Mouse (Mus musculus): ENCODE data around the gene Entpd8. TPM values are rescaled to one million over a fixed set of nuclear protein-coding genes. Genes with fewer than 3 reads are reported as not detected.

The Entpd8 gene
- polyA plus RNA-seq (2016; fragmentation: Nextera tagmentation; extraction: Ambion mirVana) = not detected in 2 replicates

- H3K36me3 ChIP-seq = no peaks in the 10 kb centered on the region
- H3K9ac ChIP-seq = no peak within 1 kb of the TSS
- H3K27me3 ChIP-seq = no peaks in the 10 kb centered on the region
- no peaks in the 10 kb centered on the region for H3K4me1 ChIP-seq
- H3K4me3 ChIP-seq = no peak within 1 kb of the TSS
- no peak within 1 kb of the TSS for H3K4me2 ChIP-seq (replicated peaks)
- H3K9me3 ChIP-seq (replicated peaks) = no peaks in the 10 kb centered on the region
- no peak within 1 kb of the TSS for H3K27ac ChIP-seq
- 67% methylated on average over 5 of the region's 5 CpGs for WGBS
- no peak for ATAC-seq (ENCODE audit: low FRiP score)
Measured at GRCm38 (mm10) chr2:25080076-25080475, at the start of gene Entpd8. Gene Entpd8 (plus strand): TSS chr2:25080304.

GRCm38 (mm10) chr2:25034994-25035393 is 45.1 kb upstream of the Entpd8 start:
- Histone ChIP-seq H3K36me3 (no peaks in the 10 kb centered on the region), H3K9me3 (replicated peaks) (no peaks in the 10 kb centered on the region), H3K27me3 (no peaks in the 10 kb centered on the region), H3K9ac (no peak overlapping the region), H3K4me1 (no peaks in the 10 kb centered on the region), H3K4me3 (no peak overlapping the region), H3K27ac (no peak overlapping the region), H3K4me2 (replicated peaks) (no peak overlapping the region)
- ATAC-seq (ENCODE audit: low FRiP score) = no peak
- WGBS = 94% methylated on average over 4 of the region's 4 CpGs

- H3K36me3 ChIP-seq = no peaks in the 10 kb centered on the region
- H3K27me3 ChIP-seq = no peaks in the 10 kb centered on the region
- no peak overlapping the region for H3K4me2 ChIP-seq (replicated peaks)
- 89% methylated on average over 5 of the region's 5 CpGs for WGBS
- H3K27ac ChIP-seq = no peak overlapping the region
- no peak for ATAC-seq (ENCODE audit: low FRiP score)
- H3K9ac ChIP-seq = no peak overlapping the region
- no peaks in the 10 kb centered on the region for H3K9me3 ChIP-seq (replicated peaks)
- H3K4me3 ChIP-seq = no peak overlapping the region
- H3K4me1 ChIP-seq = no peaks in the 10 kb centered on the region
Measured at GRCm38 (mm10) chr2:25040089-25040488, 40.0 kb upstream of the Entpd8 start.

DNA sequence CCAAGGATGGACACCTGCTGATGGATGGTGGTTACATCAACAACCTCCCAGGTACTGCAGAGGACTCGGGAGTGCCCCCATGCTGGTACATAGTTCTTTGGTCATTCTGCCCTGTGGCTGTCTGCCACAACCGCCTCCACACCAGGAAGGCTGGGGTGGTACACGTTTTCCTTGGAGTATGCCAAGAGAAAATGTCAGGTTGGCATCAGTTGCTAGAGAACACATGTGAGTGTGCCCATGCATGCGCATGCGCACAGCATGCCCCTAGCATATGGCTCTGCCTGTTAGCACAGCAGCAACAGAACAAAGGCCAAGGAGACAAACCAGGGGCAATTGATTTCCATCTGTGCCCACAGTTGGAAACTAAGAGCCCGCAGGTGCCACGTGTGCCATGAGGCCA is 29.2 kb upstream of the Entpd8 start:
- Histone ChIP-seq H3K4me2 (replicated peaks) (no peak overlapping the region), H3K4me3 (no peak overlapping the region), H3K9ac (no peak overlapping the region), H3K27ac (no peak overlapping the region), H3K4me1 (peaks cover 13% of the 10 kb centered on the region), H3K9me3 (replicated peaks) (no peaks in the 10 kb centered on the region), H3K36me3 (peaks cover 5% of the 10 kb centered on the region; the same call in 1 of the 2 replicates), H3K27me3 (no peaks in the 10 kb centered on the region)
- ATAC-seq (ENCODE audit: low FRiP score) = no peak
- 85% methylated on average over 7 of the region's 7 CpGs for WGBS

GRCm38 (mm10) chr2:25051450-25051849 is 28.7 kb upstream of the Entpd8 start:
- H3K4me1 ChIP-seq = peaks cover 14% of the 10 kb centered on the region
- no peak overlapping the region for H3K9ac ChIP-seq
- WGBS = 84% methylated on average over 8 of the region's 8 CpGs
- no peaks in the 10 kb centered on the region for H3K9me3 ChIP-seq (replicated peaks)
- H3K27me3 ChIP-seq = no peaks in the 10 kb centered on the region
- no peak overlapping the region for H3K27ac ChIP-seq
- peaks cover 6% of the 10 kb centered on the region; the same call in 1 of the 2 replicates for H3K36me3 ChIP-seq
- H3K4me3 ChIP-seq = no peak overlapping the region
- no peak overlapping the region for H3K4me2 ChIP-seq (replicated peaks)
- no peak for ATAC-seq (ENCODE audit: low FRiP score)

- Histone ChIP-seq H3K4me1 (peaks cover 14% of the 10 kb centered on the region), H3K27ac (no peak overlapping the region), H3K9ac (no peak overlapping the region), H3K4me2 (replicated peaks) (no peak overlapping the region), H3K36me3 (peaks cover 17% of the 10 kb centered on the region), H3K9me3 (replicated peaks) (no peaks in the 10 kb centered on the region), H3K4me3 (no peak overlapping the region), H3K27me3 (no peaks in the 10 kb centered on the region)
- 89% methylated on average over 6 of the region's 6 CpGs for WGBS
- ATAC-seq (ENCODE audit: low FRiP score) = no peak
Measured at GRCm38 (mm10) chr2:25053101-25053500, 27.0 kb upstream of the Entpd8 start.

DNA sequence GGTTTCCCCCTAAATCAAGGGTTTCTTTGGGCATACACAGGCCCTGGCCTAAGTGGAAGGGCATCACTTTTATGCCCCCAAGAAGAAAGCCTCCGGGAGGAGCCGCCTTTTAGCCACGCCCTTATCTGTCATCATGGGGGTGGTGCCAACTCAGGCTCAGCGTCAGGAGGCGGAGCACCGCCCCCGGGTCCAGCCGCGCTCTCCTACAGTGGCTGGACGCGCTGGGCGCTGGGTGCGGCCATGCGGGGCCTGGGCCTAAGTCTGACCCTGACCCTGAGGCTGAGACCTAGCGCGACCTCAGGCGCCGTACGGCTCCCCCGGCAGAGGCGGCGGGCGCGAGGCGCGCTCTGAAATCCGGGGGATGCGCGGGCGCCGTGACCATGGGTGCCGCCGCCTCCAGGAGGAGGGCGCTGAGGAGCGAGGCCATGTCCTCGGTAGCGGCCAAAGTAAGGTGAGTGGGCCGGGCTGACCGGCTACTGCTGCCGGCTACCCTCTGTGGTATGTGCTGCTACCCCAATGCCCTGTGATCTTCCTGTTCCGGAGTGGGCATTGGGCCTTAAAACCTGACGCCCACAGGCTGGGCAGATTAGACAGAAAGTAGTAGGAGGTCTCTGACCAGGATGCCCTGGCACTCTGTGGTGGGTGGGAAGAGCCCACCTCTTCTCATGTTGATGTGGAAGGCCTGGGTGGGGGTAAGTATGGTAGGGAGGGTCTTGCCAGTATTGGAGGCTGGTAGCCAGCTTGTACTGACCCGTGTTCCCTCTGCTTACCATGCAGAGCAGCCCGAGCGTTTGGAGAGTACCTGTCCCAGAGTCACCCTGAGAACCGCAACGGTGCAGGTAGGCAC is 25.7 kb upstream of the Entpd8 start, which contains the start of gene Nsmf:
TSS of gene Nsmf (plus strand) at position 135 of the 847 bp plus-strand sequence.
- H3K4me3 ChIP-seq = peak within 1 kb of the TSS; percentile 82
- peak within 1 kb of the TSS; percentile 35; the same call in 1 of the 2 replicates for H3K27ac ChIP-seq
- no peaks in the 10 kb centered on the region for H3K27me3 ChIP-seq
- no peaks in the 10 kb centered on the region for H3K9me3 ChIP-seq (replicated peaks)
- peak within 1 kb of the TSS; percentile 86 for H3K9ac ChIP-seq
- H3K4me1 ChIP-seq = peaks cover 14% of the 10 kb centered on the region
- H3K4me2 ChIP-seq (replicated peaks) = peak within 1 kb of the TSS; percentile 90
- peak; percentile 90 for ATAC-seq (ENCODE audit: low FRiP score)
- 4% methylated on average over 47 of the region's 47 CpGs for WGBS
- H3K36me3 ChIP-seq = peaks cover 27% of the 10 kb centered on the region

DNA sequence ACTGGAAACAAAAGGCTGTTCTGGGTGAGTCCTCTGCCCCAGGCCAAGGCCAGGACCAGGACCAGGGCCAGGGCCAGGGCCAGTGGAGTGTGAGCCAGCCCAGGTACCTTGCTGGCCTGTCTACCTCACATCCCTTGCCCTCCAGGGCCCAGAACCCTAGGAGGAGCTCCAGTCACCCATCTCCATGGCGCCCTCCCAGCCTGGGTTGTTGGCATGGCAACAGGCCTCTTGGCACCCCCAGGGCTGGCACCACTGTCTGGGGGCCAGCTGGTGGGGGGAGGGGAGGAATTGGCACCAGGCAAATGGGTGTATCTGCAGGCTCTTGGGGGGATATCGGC is 25.1 kb upstream of the Entpd8 start:
- peak overlapping the region; percentile 82 for H3K4me3 ChIP-seq
- no peaks in the 10 kb centered on the region for H3K9me3 ChIP-seq (replicated peaks)
- 47% methylated on average over 2 of the region's 2 CpGs for WGBS
- peaks cover 14% of the 10 kb centered on the region for H3K4me1 ChIP-seq
- H3K4me2 ChIP-seq (replicated peaks) = peak overlapping the region; percentile 90
- no peak overlapping the region for H3K27ac ChIP-seq
- H3K36me3 ChIP-seq = peaks cover 33% of the 10 kb centered on the region
- no peaks in the 10 kb centered on the region for H3K27me3 ChIP-seq
- ATAC-seq (ENCODE audit: low FRiP score) = peak; percentile 30
- H3K9ac ChIP-seq = peak overlapping the region; percentile 86

- Histone ChIP-seq H3K9ac (peak overlapping the region; percentile 86), H3K4me3 (peak overlapping the region; percentile 82), H3K36me3 (peaks cover 39% of the 10 kb centered on the region), H3K27ac (no peak overlapping the region), H3K4me2 (replicated peaks) (peak overlapping the region; percentile 90), H3K27me3 (no peaks in the 10 kb centered on the region), H3K9me3 (replicated peaks) (no peaks in the 10 kb centered on the region), H3K4me1 (peaks cover 14% of the 10 kb centered on the region)
- 0 out of 2 replicates have a peak, but pooled peaks have one; percentile 3 for ATAC-seq (ENCODE audit: low FRiP score)
- 89% methylated on average over 21 of the region's 21 CpGs for WGBS
Measured at GRCm38 (mm10) chr2:25055409-25056155, 24.5 kb upstream of the Entpd8 start.

- Histone ChIP-seq H3K9me3 (replicated peaks) (no peaks in the 10 kb centered on the region), H3K4me1 (peaks cover 14% of the 10 kb centered on the region), H3K27ac (no peak overlapping the region), H3K36me3 (peaks cover 66% of the 10 kb centered on the region), H3K4me2 (replicated peaks) (no peak overlapping the region), H3K4me3 (no peak overlapping the region), H3K27me3 (no peaks in the 10 kb centered on the region), H3K9ac (no peak overlapping the region)
- WGBS = 92% methylated on average over 7 of the region's 7 CpGs
- ATAC-seq (ENCODE audit: low FRiP score) = no peak
Measured at GRCm38 (mm10) chr2:25058926-25059325, 21.2 kb upstream of the Entpd8 start.

DNA sequence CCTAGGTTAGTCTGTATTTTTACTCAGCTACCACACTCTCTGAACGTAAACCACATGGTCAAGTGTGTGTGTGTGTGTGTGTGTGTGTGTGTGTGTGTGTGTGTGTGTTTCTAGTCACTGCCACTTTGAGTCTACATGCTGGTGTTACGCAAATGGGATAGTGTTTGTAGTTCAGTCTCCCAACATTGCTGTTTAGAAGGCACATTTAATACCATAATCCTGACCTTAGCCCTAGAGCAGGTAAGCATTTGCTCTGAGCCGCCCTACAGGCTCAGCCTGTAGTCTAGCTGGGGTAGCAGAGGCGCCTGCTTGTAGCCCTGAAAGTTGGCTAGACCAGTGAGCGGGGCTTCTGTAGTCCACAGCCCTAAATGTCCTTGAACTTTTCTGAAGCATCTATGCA is 16.6 kb upstream of the Entpd8 start:
- H3K27ac ChIP-seq = no peak overlapping the region
- H3K9me3 ChIP-seq (replicated peaks) = no peaks in the 10 kb centered on the region
- H3K4me1 ChIP-seq = no peaks in the 10 kb centered on the region
- peaks cover 51% of the 10 kb centered on the region for H3K36me3 ChIP-seq
- 90% methylated on average over 5 of the region's 5 CpGs for WGBS
- ATAC-seq (ENCODE audit: low FRiP score) = no peak
- no peaks in the 10 kb centered on the region for H3K27me3 ChIP-seq
- H3K9ac ChIP-seq = no peak overlapping the region
- H3K4me3 ChIP-seq = no peak overlapping the region
- H3K4me2 ChIP-seq (replicated peaks) = no peak overlapping the region

DNA sequence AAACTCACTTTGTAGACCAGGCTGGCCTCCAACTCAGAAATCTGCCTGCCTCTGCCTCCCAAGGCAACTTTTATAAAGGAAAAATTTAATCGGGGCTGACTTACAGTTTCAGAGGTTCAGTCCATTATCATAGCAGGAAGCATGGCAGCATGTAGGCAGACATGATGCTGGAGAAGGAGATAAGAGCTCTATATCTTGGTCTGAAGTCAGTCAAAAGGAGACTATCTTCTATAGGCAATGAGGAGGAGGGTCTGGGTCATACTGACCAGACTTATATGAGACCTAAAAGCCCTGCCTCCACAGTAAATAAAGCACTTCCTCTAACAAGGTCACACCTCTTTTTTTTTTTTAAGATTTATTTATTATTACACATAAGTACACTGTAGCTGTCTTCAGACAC is 15.8 kb upstream of the Entpd8 start:
- 96% methylated on average over 1 of the region's 1 CpGs for WGBS
- Histone ChIP-seq H3K4me2 (replicated peaks) (no peak overlapping the region), H3K4me1 (no peaks in the 10 kb centered on the region), H3K9me3 (replicated peaks) (no peaks in the 10 kb centered on the region), H3K27me3 (no peaks in the 10 kb centered on the region), H3K9ac (no peak overlapping the region), H3K4me3 (no peak overlapping the region), H3K36me3 (peaks cover 45% of the 10 kb centered on the region), H3K27ac (no peak overlapping the region)
- no peak for ATAC-seq (ENCODE audit: low FRiP score)

All from hindbrain, embryonic 12.5 days (tissue).